Mouse (Mus musculus): ENCODE results near the gene Ptprr.
A peak's percentile ranks its signal among the peaks of the same experiment; 100 is the strongest.

Ptprr gene

GRCm38 (mm10) chr10:116266561-116267433 lies 248.8 kb downstream of the Ptprr start:
- no peak for DNase-seq (ENCODE audit: low spot score in 2 of 2)

DNA sequence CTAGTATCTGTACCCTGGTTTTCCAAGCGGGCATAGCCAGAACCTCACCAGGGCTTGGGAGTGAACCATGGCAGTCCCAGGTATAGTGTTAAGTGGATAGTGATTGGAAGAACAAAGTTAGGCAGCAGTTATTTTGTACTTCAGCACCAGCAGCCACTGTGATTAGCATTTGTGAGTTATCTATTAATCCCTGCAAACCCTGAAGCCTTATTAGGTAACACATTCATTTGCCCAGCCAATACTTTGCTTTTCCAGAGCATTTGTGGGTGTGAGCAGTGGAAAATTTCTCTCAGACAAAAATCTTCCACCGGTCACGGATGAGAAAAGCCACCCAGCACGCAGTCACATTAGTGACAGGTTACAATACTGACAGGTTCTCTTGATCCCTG lies 249.4 kb downstream of the Ptprr start:
- DNase-seq (ENCODE audit: low spot score in 2 of 2), result no peak

GRCm38 (mm10) chr10:116268343-116268742 lies 250.3 kb downstream of the Ptprr start:
- no peak for DNase-seq (ENCODE audit: low spot score in 2 of 2)

DNA sequence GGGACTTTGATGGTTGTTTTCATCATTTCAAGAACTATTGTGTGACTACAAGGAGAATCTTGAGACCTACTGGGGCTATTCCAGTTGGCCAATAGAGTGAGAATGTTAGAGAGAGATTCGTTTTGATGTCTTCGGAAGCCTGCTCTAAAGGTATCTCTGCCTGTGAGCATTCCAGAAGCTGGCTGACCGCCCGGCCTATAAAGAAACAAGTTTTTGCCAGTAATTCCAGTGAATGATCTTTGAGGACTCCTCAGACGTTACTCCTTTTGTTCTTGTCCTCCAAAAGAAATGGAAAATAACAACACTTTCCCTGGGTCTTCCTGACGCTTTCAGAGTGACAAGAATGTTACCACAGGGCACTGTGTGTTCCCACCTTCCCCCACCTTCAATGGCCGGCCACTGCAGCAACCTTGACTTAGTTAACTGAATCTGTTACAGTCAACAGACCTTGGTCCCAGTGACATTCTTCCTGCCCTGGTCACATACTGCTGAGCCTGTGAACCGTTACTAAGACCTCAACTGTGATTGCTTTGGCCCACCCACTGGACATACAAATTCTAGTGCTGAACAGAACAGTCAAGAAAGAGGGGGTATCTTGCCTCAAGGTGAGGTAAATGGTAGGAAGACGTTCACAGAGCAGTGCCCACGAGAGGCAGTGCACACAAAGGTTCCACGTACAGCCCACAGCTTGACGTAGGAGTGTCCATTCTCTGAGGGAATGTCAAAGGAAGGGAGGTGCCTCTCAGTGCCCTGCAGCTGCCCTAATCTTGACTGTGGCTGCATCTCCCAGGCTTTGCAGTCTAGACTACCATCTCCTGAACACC lies 252.8 kb downstream of the Ptprr start:
- DNase-seq (ENCODE audit: low spot score in 2 of 2), result no peak

DNA sequence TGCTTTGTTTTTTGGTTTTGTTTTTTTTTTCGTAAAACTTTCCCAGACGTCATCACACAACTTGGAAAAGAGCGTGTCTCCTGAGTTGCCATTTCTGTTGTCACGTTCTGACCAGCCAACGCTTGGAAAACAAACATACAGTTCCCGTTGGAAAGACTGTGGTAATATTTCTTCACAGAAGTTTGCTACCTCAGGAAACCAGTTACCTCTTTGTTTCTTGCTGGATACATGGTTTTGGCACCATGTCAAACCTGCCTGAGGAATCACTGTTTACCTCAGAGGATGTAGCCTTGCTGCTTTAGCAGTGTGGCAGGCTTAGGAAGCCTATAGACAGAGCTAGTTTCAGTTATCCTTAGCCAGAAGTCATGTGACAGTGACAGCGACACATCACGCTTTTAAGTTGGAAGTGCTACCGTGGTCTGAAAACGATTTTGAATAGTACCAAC lies 253.5 kb downstream of the Ptprr start:
- DNase-seq (ENCODE audit: low spot score in 2 of 2), result no peak

GRCm38 (mm10) chr10:116272156-116272555 lies 254.1 kb downstream of the Ptprr start:
- no peak for DNase-seq (ENCODE audit: low spot score in 2 of 2)

DNA sequence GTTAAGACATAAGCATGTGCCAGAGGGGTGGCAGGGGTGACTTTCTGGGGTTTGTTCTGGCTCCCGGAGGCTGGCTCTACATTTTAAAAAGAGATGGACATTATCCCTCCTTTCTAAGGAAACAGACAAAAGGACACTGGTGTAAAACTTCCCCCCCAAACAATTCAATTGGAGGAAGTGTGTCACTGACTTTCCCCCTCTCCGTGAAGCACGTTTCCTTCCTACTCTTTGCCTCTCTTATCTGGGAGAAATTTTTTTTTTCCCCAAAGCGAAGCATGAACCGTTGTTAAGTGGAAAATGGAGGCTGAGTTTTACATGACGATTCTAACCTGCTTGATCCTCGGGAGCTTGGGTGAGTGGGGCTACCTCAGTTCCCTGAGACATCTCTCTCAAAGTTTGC lies 257.3 kb downstream of the Ptprr start, which contains the start of gene Ptprb:
Gene Ptprb (plus strand): TSS at position 244 of the 400 bp plus-strand sequence.
- no peak for DNase-seq (ENCODE audit: low spot score in 2 of 2)

DNA sequence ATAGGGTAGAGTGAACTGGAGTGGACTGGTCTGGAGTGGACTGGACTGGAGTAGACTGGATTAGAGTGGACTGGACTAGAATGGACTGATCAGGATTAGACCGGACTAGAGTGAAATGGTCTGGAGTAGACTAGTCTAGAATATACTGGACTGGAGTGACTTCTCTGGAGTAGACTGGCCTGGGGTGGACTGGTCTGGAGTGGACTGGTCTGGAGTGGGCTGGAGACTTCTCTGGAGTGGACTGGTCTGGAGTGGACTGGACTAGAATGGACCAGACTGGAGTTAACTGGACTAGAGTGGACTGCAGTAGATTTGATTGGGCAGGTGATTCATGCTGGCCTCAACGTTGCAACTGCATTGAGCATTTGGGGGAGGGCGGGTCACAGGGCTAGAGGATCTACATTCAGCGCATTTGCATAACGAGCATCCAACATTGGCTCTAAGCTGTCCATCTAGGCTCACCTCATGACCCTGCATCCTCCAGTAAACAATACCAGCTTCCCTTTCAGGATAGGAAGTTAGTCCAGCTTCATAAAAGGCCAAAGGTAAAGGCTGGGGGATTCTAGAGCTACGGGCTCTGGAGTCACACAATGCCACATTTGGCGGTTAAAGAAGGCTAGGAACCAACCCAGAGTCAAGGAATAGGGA lies 268.8 kb downstream of the Ptprr start:
- no peak for DNase-seq (ENCODE audit: low spot score in 2 of 2)

GRCm38 (mm10) chr10:116288130-116288529 lies 270.1 kb downstream of the Ptprr start:
- no peak for DNase-seq (ENCODE audit: low spot score in 2 of 2)

GRCm38 (mm10) chr10:116290483-116290882 lies 272.5 kb downstream of the Ptprr start:
- DNase-seq (ENCODE audit: low spot score in 2 of 2), result no peak

DNA sequence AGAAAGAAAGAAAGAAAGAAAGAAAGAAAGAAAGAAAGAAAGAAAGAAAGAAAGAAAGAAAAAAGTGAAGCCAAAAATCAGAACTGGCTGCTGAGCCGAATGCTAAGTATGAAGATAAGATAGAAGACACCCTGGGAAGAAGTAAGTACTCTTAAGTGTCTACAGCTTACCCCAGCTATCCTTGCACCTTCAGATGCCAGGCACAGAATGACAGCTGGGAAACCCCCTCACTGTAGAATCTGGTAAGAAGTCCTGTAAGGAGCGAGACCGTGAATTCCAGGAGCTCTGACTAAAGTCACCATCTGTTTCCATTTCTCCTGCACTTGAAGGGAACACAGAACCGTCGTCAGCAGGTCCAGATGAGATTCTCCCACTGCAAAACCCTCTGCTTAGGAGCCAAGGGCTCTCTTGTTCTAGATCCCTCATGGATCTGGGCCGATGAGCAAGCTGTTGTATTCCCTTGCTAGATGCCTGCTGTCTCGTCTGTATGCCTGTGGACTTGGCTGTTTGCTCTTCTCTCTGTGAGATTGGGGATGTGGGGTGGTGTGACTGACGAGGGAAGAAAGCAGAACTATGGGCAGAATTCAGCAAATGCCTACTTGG lies 273.2 kb downstream of the Ptprr start:
- peak; percentile 15 to 32 for DNase-seq (ENCODE audit: low spot score in 2 of 2)

DNA sequence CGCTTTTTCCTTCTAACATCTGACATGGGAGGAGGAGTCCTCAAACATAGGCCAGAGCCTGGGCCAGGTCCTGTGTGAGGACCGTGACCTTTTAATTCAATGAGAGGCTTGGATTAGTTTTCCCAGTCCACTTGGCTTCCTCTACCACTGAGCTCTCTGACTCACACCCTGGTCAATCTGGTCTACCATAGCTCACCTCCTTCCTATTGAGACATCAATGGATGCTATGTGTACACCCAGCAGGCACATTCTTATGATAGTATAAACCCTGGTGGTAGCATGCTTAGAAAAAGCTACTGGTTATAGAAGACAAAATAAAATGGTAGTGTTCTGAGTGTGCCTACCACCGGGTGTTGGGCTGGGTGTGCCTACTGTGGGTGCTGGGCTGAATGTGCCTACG lies 278.4 kb downstream of the Ptprr start:
- DNase-seq (ENCODE audit: low spot score in 2 of 2), result no peak

DNA sequence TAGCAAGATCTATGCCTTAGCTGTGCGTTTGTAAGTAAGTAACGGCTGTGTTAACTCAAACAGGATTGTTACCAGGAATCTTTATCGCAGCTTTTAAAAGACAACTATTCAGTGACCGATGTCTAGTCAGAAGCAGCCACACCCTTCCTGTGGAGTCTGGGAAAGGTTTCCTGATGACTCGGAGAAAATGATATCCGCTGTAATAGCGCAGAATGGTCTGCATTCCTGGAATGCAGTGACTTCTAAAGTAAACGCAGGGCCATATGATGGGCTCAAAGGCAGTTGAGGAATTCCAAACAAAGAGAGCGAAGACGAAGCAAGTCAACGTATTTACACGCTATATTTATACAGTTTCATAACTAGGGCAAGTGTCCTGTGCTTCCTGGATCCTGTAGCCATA lies 279.8 kb downstream of the Ptprr start:
- DNase-seq (ENCODE audit: low spot score in 2 of 2), result no peak

GRCm38 (mm10) chr10:116300824-116301223 lies 282.8 kb downstream of the Ptprr start:
- DNase-seq (ENCODE audit: low spot score in 2 of 2), result no peak

DNA sequence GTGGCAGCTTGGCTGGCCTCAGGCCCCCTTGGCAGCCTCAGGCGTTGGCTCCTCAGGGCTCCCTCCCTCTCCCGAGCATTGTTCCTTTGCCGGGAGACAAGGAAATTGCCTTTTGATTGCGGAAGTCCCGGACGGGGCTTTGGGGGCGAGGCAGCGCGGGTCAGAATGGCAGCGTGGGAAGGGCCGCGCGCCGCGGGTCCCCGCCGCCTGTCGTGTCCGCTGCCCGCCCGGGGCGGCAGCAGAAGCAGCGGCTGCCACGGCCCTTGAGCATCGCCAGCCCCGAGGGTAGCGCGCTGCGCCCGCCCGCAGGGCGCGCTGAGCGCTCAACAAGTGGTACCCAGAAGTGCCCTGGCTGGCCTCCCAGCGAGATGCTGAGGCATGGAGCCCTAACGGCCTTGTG lies 283.2 kb downstream of the Ptprr start:
- no peak for DNase-seq (ENCODE audit: low spot score in 2 of 2)

- DNase-seq (ENCODE audit: low spot score in 2 of 2), result no peak
These were observed 286.3 kb downstream of the Ptprr start for GRCm38 (mm10) chr10:116304355-116304754.

DNA sequence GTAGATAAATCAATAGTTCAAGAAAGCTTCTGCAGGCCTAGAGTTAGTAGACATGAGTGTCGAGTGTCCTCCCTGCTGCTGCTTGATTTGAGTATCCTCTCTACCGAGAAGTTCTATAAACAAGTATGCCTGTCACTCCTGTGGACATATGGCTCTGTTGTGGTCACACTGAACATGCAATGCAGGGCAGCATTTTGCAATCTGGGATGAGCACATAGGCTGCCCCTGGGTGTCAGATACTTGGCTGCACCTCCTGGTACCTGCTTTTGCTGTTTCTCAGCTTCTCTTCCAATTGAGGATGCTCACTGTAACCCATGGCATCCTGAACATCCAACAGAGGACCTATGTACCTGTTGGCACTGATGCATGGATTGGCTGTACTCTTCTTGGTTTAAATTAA lies 291.4 kb downstream of the Ptprr start:
- DNase-seq (ENCODE audit: low spot score in 2 of 2), result no peak

- DNase-seq (ENCODE audit: low spot score in 2 of 2), result no peak
These were observed 292.6 kb downstream of the Ptprr start for GRCm38 (mm10) chr10:116310516-116311210.

GRCm38 (mm10) chr10:116319246-116319645 lies 301.2 kb downstream of the Ptprr start:
- peak; percentile 73 to 74 for DNase-seq (ENCODE audit: low spot score in 2 of 2)
